Comparison of ENCODE assay signal across 16 mouse cellular contexts in the genomic region with DNA sequence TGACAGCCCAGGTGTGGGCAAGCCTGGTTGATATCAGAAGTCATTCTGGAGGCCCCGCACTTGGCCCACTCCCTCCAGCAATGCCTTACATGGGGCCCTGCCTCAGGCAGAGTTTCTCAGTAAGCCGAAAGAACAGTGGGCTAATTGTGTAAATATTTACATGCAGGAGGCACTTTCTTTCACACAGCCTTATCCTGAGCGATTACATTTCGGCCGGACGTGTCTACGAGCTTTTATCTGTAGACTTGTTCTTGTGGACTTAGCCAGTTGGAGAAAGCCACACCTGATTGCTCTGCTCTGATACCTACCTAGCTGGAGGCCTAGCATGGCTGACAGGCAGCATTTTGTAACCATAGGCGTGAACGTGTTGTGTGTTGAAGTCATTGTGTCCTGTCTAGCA. TPM values are rescaled to one million over a fixed set of nuclear protein-coding genes. Genes with fewer than 3 reads are reported as not detected.
DNase-seq lines count a peak whose midpoint lies in the region; ATAC-seq and TF ChIP-seq lines count a peak whose summit lies in the region.
"Had no signal": no experiment of that assay in that cellular context is flagged by ENCODE, and none has a peak within 500 bp of the region (broad histone marks: within the 10 kb centered on the region; RNA-seq: fewer than 3 reads in every experiment).

No protein-coding gene starts in this region.

- no peaks in the 10 kb centered on the region for H3K36me3 ChIP-seq in lung, embryonic 14.5 days (ENCODE audit: insufficient read depth)
- no peaks in the 10 kb centered on the region for H3K36me3 ChIP-seq in intestine, embryonic 15.5 days
- H3K36me3 ChIP-seq: limb, embryonic 15.5 days had no signal

- 30% methylated on average over 9 of the region's 9 CpGs for WGBS in lung, embryonic 14.5 days
- WGBS in lung, adult 2 months = 42% methylated on average over 9 of the region's 9 CpGs
- WGBS in intestine, embryonic 15.5 days = 22% methylated on average over 9 of the region's 9 CpGs

- no peak for TF ChIP-seq CTCF in gastrocnemius, adult 2 months (IDR thresholded peaks at IDR 0.05)
- no peak for TF ChIP-seq CTCF in lung, embryonic 14.5 days (IDR thresholded peaks at IDR 0.05; ENCODE audit: low read depth)
- TF ChIP-seq CTCF in lung, adult 2 months (IDR thresholded peaks at IDR 0.05; ENCODE audit: insufficient read depth, low read length) = no peak

- H3K27me3 ChIP-seq in lung, embryonic 14.5 days (ENCODE audit: insufficient read depth, low read length) = no peaks in the 10 kb centered on the region
- no peaks in the 10 kb centered on the region for H3K27me3 ChIP-seq in intestine, embryonic 15.5 days (replicated peaks)
- H3K27me3 ChIP-seq: embryonic facial prominence, embryonic 13.5 days; limb, embryonic 15.5 days had no signal

- peak; percentile 75 for ATAC-seq in lung, embryonic 14.5 days (ENCODE audit: insufficient read depth)
- peak; percentile 87 for ATAC-seq in intestine, embryonic 15.5 days
- ATAC-seq in megakaryocyte-erythroid progenitor cell, adult 5-6 weeks (replicated peaks; ENCODE audit: low FRiP score, low TSS enrichment, poor library complexity, severe bottlenecking) = peak; percentile 36
- ATAC-seq in CD4-positive, CD25-positive, alpha-beta regulatory T cell, adult 4 months = no peak

- no peak overlapping the region for H3K4me3 ChIP-seq in gastrocnemius, adult 2 months
- H3K4me3 ChIP-seq in lung, embryonic 14.5 days (ENCODE audit: low read depth, low read length) = no peak overlapping the region
- no peak overlapping the region for H3K4me3 ChIP-seq in lung, adult 2 months (replicated peaks; ENCODE audit: extremely low read depth, low read depth, low read length)
- H3K4me3 ChIP-seq in intestine, embryonic 15.5 days (replicated peaks) = no peak overlapping the region
- H3K4me3 ChIP-seq: embryonic facial prominence, embryonic 13.5 days; limb, embryonic 15.5 days had no signal

- H3K27ac ChIP-seq in gastrocnemius, adult 2 months = 0 out of 2 replicates have a peak overlapping the region, but pooled peaks have one; percentile 2
- H3K27ac ChIP-seq in lung, embryonic 14.5 days (ENCODE audit: low read depth) = peak overlapping the region; percentile 76
- peak overlapping the region; percentile 61 for H3K27ac ChIP-seq in intestine, embryonic 15.5 days
- H3K27ac ChIP-seq: embryonic facial prominence, embryonic 13.5 days had no signal

- peak overlapping the region; percentile 27 for H3K4me2 ChIP-seq in lung, embryonic 14.5 days
- peak overlapping the region; percentile 24; the same call in 1 of the 2 replicates for H3K4me2 ChIP-seq in intestine, embryonic 15.5 days (replicated peaks)
- H3K4me2 ChIP-seq: embryonic facial prominence, embryonic 13.5 days; limb, embryonic 15.5 days had no signal

- intact Hi-C loops in gastrocnemius, adult 2 months (cut with DNase I) = no loop called here
- intact Hi-C loops in gastrocnemius, postnatal 36 days (cut with DNase I) = no loop called here

- H3K9me3 ChIP-seq in lung, embryonic 14.5 days (ENCODE audit: low read depth, low read length) = no peaks in the 10 kb centered on the region
- no peaks in the 10 kb centered on the region for H3K9me3 ChIP-seq in intestine, embryonic 15.5 days
- H3K9me3 ChIP-seq: embryonic facial prominence, embryonic 13.5 days; limb, embryonic 15.5 days had no signal

- peaks cover 35% of the 10 kb centered on the region for H3K4me1 ChIP-seq in lung, embryonic 14.5 days (ENCODE audit: insufficient read depth)
- peaks cover 28% of the 10 kb centered on the region for H3K4me1 ChIP-seq in lung, adult 2 months (ENCODE audit: control insufficient read depth, insufficient read depth, low read length)
- H3K4me1 ChIP-seq in intestine, embryonic 15.5 days (replicated peaks) = peaks cover 55% of the 10 kb centered on the region

- no peak for DNase-seq in gastrocnemius, adult 2 months
- no peak for DNase-seq in gastrocnemius, postnatal 36 days
- DNase-seq in lung, embryonic 14.5 days = peak; percentile 62
- DNase-seq in lung, adult 2 months = no peak
- no peak for DNase-seq in gastrocnemius, adult 18-20 months (ENCODE audit: low spot score)
- DNase-seq: adrenal gland, postnatal 14 days; B cell, adult 2 months; cerebellum, adult 2 months; kidney, adult 11 months had no signal

- no peak overlapping the region for H3K9ac ChIP-seq in lung, embryonic 14.5 days
- 0 out of 2 replicates have a peak overlapping the region, but pooled peaks have one; percentile 16 for H3K9ac ChIP-seq in intestine, embryonic 15.5 days
- H3K9ac ChIP-seq: embryonic facial prominence, embryonic 13.5 days; limb, embryonic 15.5 days had no signal

- no peak for TF ChIP-seq POLR2A in lung, adult 2 months (IDR thresholded peaks at IDR 0.05; ENCODE audit: borderline replicate concordance, extremely low read depth, low read depth, low read length)

RNA-seq across cellular contexts. Expression of gene Vps37c, which starts 11.3 kb away (rescaled TPM):
- total RNA-seq in gastrocnemius, adult 2 months (2021) = 10 to 100 TPM; 20.7 to 26.3 TPM
- 10 to 100 TPM; 16.1 to 21.6 TPM for total RNA-seq in gastrocnemius, postnatal 36 days (2021)
- 30.3 and 33.1 TPM in 2 replicates for polyA plus RNA-seq in lung, embryonic 14.5 days (2014; fragmentation: Nextera tagmentation; extraction: Ambion mirVana)
- 33.0 and 39.3 TPM in 2 replicates for polyA plus RNA-seq in lung, adult 2 months (2012; rRNA removed)
- 28.1 and 28.7 TPM in 2 replicates for polyA plus RNA-seq in intestine, embryonic 15.5 days (2015; fragmentation: Nextera tagmentation; extraction: Ambion mirVana)
- 18.3 and 20.2 TPM in 2 replicates for total RNA-seq in megakaryocyte-erythroid progenitor cell, adult 5-6 weeks (2014; fragmentation: Nextera tagmentation)
- 6.9 and 7.8 TPM in 2 replicates for total RNA-seq in megakaryocyte-erythroid progenitor cell, adult 5-6 weeks (2017)
- polyA plus RNA-seq in CD4-positive, CD25-positive, alpha-beta regulatory T cell, adult 4 months (2017; shearing (Covaris generic)) = 10 to 100 TPM; 14.5 to 15.7 TPM
- 10 to 100 TPM; 21.3 to 28.5 TPM for total RNA-seq in gastrocnemius, adult 18-20 months (2021)

RNA-seq across cellular contexts. Expression of gene Pga5, which starts 22.0 kb away (rescaled TPM):
- not detected for total RNA-seq in gastrocnemius, adult 2 months (2021)
- total RNA-seq in gastrocnemius, postnatal 36 days (2021) = not detected
- polyA plus RNA-seq in lung, embryonic 14.5 days (2014; fragmentation: Nextera tagmentation; extraction: Ambion mirVana) = not detected in 2 replicates
- not detected in 2 replicates for polyA plus RNA-seq in lung, adult 2 months (2012; rRNA removed)
- 0.39 and 0.61 TPM in 2 replicates for polyA plus RNA-seq in intestine, embryonic 15.5 days (2015; fragmentation: Nextera tagmentation; extraction: Ambion mirVana)
- not detected in 2 replicates for total RNA-seq in megakaryocyte-erythroid progenitor cell, adult 5-6 weeks (2014; fragmentation: Nextera tagmentation)
- total RNA-seq in megakaryocyte-erythroid progenitor cell, adult 5-6 weeks (2017) = not detected in 2 replicates
- not detected for polyA plus RNA-seq in CD4-positive, CD25-positive, alpha-beta regulatory T cell, adult 4 months (2017; shearing (Covaris generic))
- total RNA-seq in gastrocnemius, adult 18-20 months (2021) = not detected
- total RNA-seq: adrenal gland, postnatal 14 days; gastrocnemius, adult 8-10 months; layer of hippocampus, postnatal 10 days had no signal
- polyA plus RNA-seq: cerebellum, adult 2 months; embryonic facial prominence, embryonic 13.5 days; limb, embryonic 15.5 days had no signal

RNA-seq across cellular contexts. Expression of gene Cd5, which starts 39.0 kb away (rescaled TPM):
- total RNA-seq in gastrocnemius, adult 2 months (2021) = not detected
- under 1 TPM in 1 of 2 experiments, not detected in 1; 0.59 TPM for total RNA-seq in gastrocnemius, postnatal 36 days (2021)
- polyA plus RNA-seq in lung, embryonic 14.5 days (2014; fragmentation: Nextera tagmentation; extraction: Ambion mirVana) = 0.39 and 0.63 TPM in 2 replicates
- polyA plus RNA-seq in lung, adult 2 months (2012; rRNA removed) = 2.4 and 4.4 TPM in 2 replicates
- 0.10 and 0.13 TPM in 2 replicates for polyA plus RNA-seq in intestine, embryonic 15.5 days (2015; fragmentation: Nextera tagmentation; extraction: Ambion mirVana)
- total RNA-seq in megakaryocyte-erythroid progenitor cell, adult 5-6 weeks (2014; fragmentation: Nextera tagmentation) = 3.2 and 3.7 TPM in 2 replicates
- total RNA-seq in megakaryocyte-erythroid progenitor cell, adult 5-6 weeks (2017) = not detected in 2 replicates
- 100 to 1,000 TPM; 449 to 646 TPM for polyA plus RNA-seq in CD4-positive, CD25-positive, alpha-beta regulatory T cell, adult 4 months (2017; shearing (Covaris generic))
- total RNA-seq in gastrocnemius, adult 18-20 months (2021) = not detected

Comparison
In these comparisons a context has a peak if more than half of its experiments do, and no peak if none do; other contexts are left out.
1. H3K27ac ChIP-seq: peak in every context shown above with its lines; median percentile 76 in lung, embryonic 14.5 days; 61 in intestine, embryonic 15.5 days; 2 in gastrocnemius, adult 2 months.